Mouse (Mus musculus) liver, adult (tissue): ENCODE measurements around the gene Krtap19-9b.

ENCODE experiments used
- GATA4 ChIP-seq: IDR thresholded peaks from 2 replicates; pipeline ENCODE4 v1.6.1; 2014; ENCODE audit warnings: mild to moderate bottlenecking, low read length; ENCODE audit not compliant: insufficient replicate concordance

The Krtap19-9b gene

GRCm38 (mm10) chr16:88932165-88932564 lies at the start of gene Krtap19-9b:
TSS of gene Krtap19-9b (minus strand) at chr16:88932265.
- TF ChIP-seq GATA4: no peak

DNA sequence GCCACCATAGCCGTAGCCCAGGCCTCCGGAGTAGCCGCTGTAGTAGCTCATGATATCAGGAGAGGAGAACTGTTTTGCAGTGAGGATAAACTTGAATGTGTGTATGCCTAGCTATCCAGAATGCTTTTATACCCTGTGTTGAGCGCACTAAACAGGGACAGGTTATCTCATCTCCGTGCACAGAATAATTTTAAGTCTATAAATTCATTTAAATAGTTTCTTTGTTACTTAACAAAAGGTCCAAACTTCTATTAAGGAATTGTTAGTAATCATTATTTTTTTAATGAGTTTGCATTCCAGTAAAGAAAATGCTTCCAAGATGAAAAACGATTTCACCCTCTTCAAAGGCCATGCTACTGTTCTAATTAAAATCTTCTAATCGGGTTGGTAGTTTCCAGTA lies 30.7 kb upstream of the Krtap19-9b start, which contains the start of gene Krtap16-3:
Gene Krtap16-3 (minus strand): TSS at position 101 of the 400 bp plus-strand sequence.
- TF ChIP-seq GATA4: no peak

- TF ChIP-seq GATA4: no peak
Measured at GRCm38 (mm10) chr16:88941106-88941505, 9.0 kb upstream of the Krtap19-9b start.

GRCm38 (mm10) chr16:88938252-88938651 lies 6.2 kb upstream of the Krtap19-9b start:
- no peak for TF ChIP-seq GATA4

- no peak for TF ChIP-seq GATA4
Measured at GRCm38 (mm10) chr16:88896357-88896756, 35.7 kb downstream of the Krtap19-9b start, which contains the start of gene Krtap19-5. TSS of gene Krtap19-5 (minus strand) at chr16:88896457.

- no peak for TF ChIP-seq GATA4
Measured at GRCm38 (mm10) chr16:88886870-88887269, 45.2 kb downstream of the Krtap19-9b start.

DNA sequence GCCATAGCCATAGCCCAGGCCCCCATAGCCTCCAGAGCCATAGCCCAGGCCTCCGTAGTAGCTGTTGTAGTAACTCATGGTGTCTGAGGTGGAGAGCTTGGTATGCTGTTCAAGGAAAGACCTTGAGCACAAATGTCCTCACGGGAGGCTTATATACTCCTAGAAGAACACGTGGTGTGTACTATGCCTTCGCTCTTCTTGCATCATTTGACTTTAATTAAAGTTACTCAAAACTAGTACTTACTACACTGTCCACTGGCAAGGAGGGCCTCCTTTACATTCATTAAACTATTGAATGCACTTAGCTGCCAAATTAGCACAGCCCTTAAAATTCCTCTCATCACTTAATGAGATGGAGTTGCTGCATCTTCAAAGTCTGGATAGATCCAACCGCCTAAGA lies 47.1 kb downstream of the Krtap19-9b start, which contains the start of gene Krtap19-4:
Gene Krtap19-4 (minus strand): TSS at position 101 of the 400 bp plus-strand sequence.
- no peak for TF ChIP-seq GATA4
